Comparison of ENCODE assay signal across 13 mouse cellular contexts in genomic region chr15:97286731-97287130, GRCm38 (mm10). TPM values are rescaled to one million over a fixed set of nuclear protein-coding genes. Genes with fewer than 3 reads are reported as not detected.
"Had no signal": no experiment of that assay in that cellular context is flagged by ENCODE, and none has a peak within 500 bp of the region (broad histone marks: within the 10 kb centered on the region; RNA-seq: fewer than 3 reads in every experiment).

No protein-coding gene starts in this region.

- H3K4me1 ChIP-seq: liver, embryonic 13.5 days had no signal

- H3K9me3 ChIP-seq: limb, embryonic 12.5 days; liver, embryonic 13.5 days; midbrain, embryonic 13.5 days had no signal

- H3K27ac ChIP-seq: layer of hippocampus, adult 2 months; limb, embryonic 12.5 days; liver, embryonic 13.5 days; macrophage; midbrain, embryonic 13.5 days had no signal

- DNase-seq: kidney, adult 9 months; kidney, postnatal 14 days; layer of hippocampus, adult 9-11 months; liver; liver, embryonic 13.5 days; lung, embryonic 14.5 days; thymus, adult 18-20 months; thymus, postnatal 36 days had no signal

- H3K36me3 ChIP-seq: limb, embryonic 12.5 days; liver, embryonic 13.5 days; midbrain, embryonic 13.5 days had no signal

- H3K27me3 ChIP-seq: limb, embryonic 12.5 days; liver, embryonic 13.5 days; midbrain, embryonic 13.5 days had no signal

- ATAC-seq: lung, postnatal 0 days; midbrain, embryonic 13.5 days had no signal

- H3K9ac ChIP-seq: limb, embryonic 12.5 days; liver, embryonic 13.5 days; lung, embryonic 14.5 days; midbrain, embryonic 13.5 days had no signal

- H3K4me3 ChIP-seq: layer of hippocampus, adult 2 months; limb, embryonic 12.5 days; liver, embryonic 13.5 days; midbrain, embryonic 13.5 days had no signal

- H3K4me2 ChIP-seq: limb, embryonic 12.5 days; liver, embryonic 13.5 days; lung, embryonic 14.5 days; midbrain, embryonic 13.5 days had no signal

RNA-seq across cellular contexts. Expression of gene Amigo2, which starts 39.6 kb away (rescaled TPM):
- polyA plus RNA-seq: macrophage had no signal
